Mouse (Mus musculus) E14TG2a.4 (cell line): ENCODE measurements around the gene Mtf1.

Experiments used
- CTCF ChIP-seq: conservative IDR thresholded peaks from 2 replicates; pipeline ENCODE4 v1.5.1; 2014; ENCODE audit warnings: low read length
- NANOG ChIP-seq: IDR thresholded peaks from 2 replicates; pipeline ENCODE4 v1.6.1; 2014; ENCODE audit warnings: borderline replicate concordance, low read length, mixed read lengths
- POU5F1 ChIP-seq: IDR thresholded peaks from 2 replicates; pipeline ENCODE4 v1.6.1; 2014; ENCODE audit warnings: low read length, borderline replicate concordance

DNA sequence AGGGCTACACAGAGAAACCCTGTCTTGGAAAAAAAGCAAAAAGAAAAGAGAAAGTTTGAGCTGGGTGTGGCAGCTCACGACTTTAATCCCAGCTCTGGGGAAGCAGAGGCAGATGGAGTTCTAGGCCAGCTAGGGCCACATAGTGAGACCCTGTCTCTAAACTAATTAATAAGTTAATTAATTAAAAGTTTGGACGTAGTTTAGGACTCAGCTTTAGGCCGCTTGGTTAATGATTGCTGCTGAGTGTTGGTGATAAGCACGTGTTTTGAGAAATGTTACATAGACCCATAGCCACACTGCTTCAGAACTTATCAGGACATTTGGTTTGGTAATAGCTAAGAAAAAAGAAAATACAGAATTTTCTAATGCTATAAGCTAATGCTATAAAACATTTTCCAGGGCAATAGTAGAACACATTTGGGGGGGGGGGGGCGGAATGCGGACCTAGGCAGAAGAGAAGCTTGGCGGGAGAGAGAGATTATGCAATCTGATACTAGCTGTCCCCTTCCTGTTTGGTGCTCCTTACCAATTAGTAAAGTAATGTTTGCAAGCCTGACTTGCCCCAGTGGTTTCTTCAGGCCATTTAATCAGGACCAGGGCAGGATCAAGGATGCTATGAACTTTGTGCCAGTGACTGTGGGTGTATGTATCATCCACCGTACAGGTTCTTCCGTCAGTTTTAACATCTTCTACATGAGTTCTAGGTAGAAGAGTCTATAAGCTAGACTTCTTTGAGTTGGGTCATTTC is 7.4 kb downstream of the Mtf1 start:
- TF ChIP-seq CTCF = no peak
- TF ChIP-seq POU5F1 = no peak
- no peak for TF ChIP-seq NANOG
